Mouse (Mus musculus): ENCODE measurements around the gene Eif6.

- no peak for TF ChIP-seq CTCF (IDR thresholded peaks at IDR 0.05; ENCODE audit: insufficient read depth, low read length)
- no peak for TF ChIP-seq POLR2A (IDR thresholded peaks at IDR 0.05; ENCODE audit: borderline replicate concordance, extremely low read depth, low read depth, low read length)
Measured at GRCm38 (mm10) chr2:155861581-155861980, 34.9 kb upstream of the Eif6 start.

Data from lung, adult 2 months (tissue).